Comparison of ENCODE assay signal across 18 mouse cellular contexts in the genomic region with DNA sequence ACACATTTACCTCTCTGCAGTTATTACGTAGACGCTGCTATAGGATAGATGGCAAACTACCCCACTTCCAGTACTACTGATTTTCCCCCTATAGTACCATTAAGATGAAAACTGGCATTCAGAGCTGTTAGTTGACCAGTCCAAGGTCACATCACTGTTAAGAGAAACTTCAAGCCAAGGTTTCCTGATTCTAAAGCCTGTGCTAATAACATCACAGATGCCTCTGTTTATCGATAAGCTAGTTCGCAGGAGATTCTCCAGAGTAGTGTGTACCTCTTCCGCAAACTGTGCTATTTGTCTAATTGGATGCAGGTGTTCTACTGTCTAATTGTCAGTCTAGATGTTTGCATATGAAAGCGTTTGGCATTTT.
DNase-seq lines count a peak whose midpoint lies in the region; ATAC-seq lines count a peak whose summit lies in the region.
"Had no signal": no experiment of that assay in that cellular context is flagged by ENCODE, and none has a peak within 500 bp of the region (broad histone marks: within the 10 kb centered on the region; RNA-seq: fewer than 3 reads in every experiment).

No protein-coding gene starts in this region.

- H3K4me2 ChIP-seq in forebrain, embryonic 14.5 days (ENCODE audit: low read length): peak overlapping the region; percentile 26
- H3K4me2 ChIP-seq in hindbrain, embryonic 15.5 days: peak overlapping the region; percentile 51
- H3K4me2 ChIP-seq in midbrain, embryonic 16.5 days (ENCODE audit: low read length): no peak overlapping the region
- H3K4me2 ChIP-seq: heart, embryonic 11.5 days; lung, embryonic 14.5 days had no signal

- DNase-seq in forebrain, embryonic 10.5 days (ENCODE audit: extremely low spot score, low spot score): no peak
- peak; percentile 45 for DNase-seq in forebrain, embryonic 14.5 days (ENCODE audit: low spot score)
- DNase-seq in gastrocnemius, postnatal 36 days: no peak
- DNase-seq in embryo, embryonic 10 days (ENCODE audit: low spot score): no peak
- no peak for DNase-seq in adrenal gland, postnatal 25 days
- DNase-seq in frontal cortex, postnatal 25 days (ENCODE audit: low spot score in 2 of 2): no peak
- DNase-seq: adrenal gland, adult 2 months; gastrocnemius, postnatal 14 days; heart, postnatal 36 days; kidney, adult 18-20 months; kidney, postnatal 25 days; lung, embryonic 14.5 days; thymus, postnatal 25 days had no signal

- 0 out of 2 replicates have a peak, but pooled peaks have one; percentile 13 for ATAC-seq in forebrain, embryonic 14.5 days
- no peak for ATAC-seq in hindbrain, embryonic 15.5 days (ENCODE audit: low FRiP score, low read depth)
- ATAC-seq in midbrain, embryonic 16.5 days: peak; percentile 24
- ATAC-seq: CD4-positive, CD25-positive, alpha-beta regulatory T cell, adult 4 months had no signal

- intact Hi-C loops in gastrocnemius, postnatal 36 days (cut with DNase I): no loop called here

- no peaks in the 10 kb centered on the region for H3K36me3 ChIP-seq in forebrain, embryonic 10.5 days (replicated peaks)
- H3K36me3 ChIP-seq in forebrain, embryonic 14.5 days (ENCODE audit: control insufficient read depth, insufficient read depth, low read length): no peaks in the 10 kb centered on the region
- no peaks in the 10 kb centered on the region for H3K36me3 ChIP-seq in hindbrain, embryonic 15.5 days
- H3K36me3 ChIP-seq in midbrain, embryonic 16.5 days (ENCODE audit: control insufficient read depth, insufficient read depth, low read length): no peaks in the 10 kb centered on the region

- H3K27ac ChIP-seq in forebrain, embryonic 10.5 days: peak overlapping the region; percentile 80; the same call in 1 of the 2 replicates
- peak overlapping the region; percentile 96 for H3K27ac ChIP-seq in forebrain, embryonic 14.5 days (ENCODE audit: low read depth, low read length)
- H3K27ac ChIP-seq in hindbrain, embryonic 15.5 days (replicated peaks): peak overlapping the region; percentile 95
- H3K27ac ChIP-seq in midbrain, embryonic 16.5 days (ENCODE audit: low read length): peak overlapping the region; percentile 93
- H3K27ac ChIP-seq: stomach, postnatal 0 days had no signal

- H3K27me3 ChIP-seq in forebrain, embryonic 10.5 days (ENCODE audit: poor library complexity, severe bottlenecking): no peaks in the 10 kb centered on the region
- H3K27me3 ChIP-seq in forebrain, embryonic 14.5 days (replicated peaks; ENCODE audit: control insufficient read depth, insufficient read depth, low read length): no peaks in the 10 kb centered on the region
- H3K27me3 ChIP-seq in hindbrain, embryonic 15.5 days: no peaks in the 10 kb centered on the region
- no peaks in the 10 kb centered on the region for H3K27me3 ChIP-seq in midbrain, embryonic 16.5 days (ENCODE audit: control insufficient read depth, insufficient read depth, low read depth, low read length)

- H3K4me3 ChIP-seq in forebrain, embryonic 10.5 days: no peak overlapping the region
- no peak overlapping the region for H3K4me3 ChIP-seq in forebrain, embryonic 14.5 days (ENCODE audit: low read depth, low read length)
- H3K4me3 ChIP-seq in hindbrain, embryonic 15.5 days: no peak overlapping the region
- H3K4me3 ChIP-seq in midbrain, embryonic 16.5 days (ENCODE audit: low read depth, low read length): no peak overlapping the region

- peak overlapping the region; percentile 7; the same call in 1 of the 2 replicates for H3K9ac ChIP-seq in forebrain, embryonic 14.5 days (ENCODE audit: low read length)
- peak overlapping the region; percentile 37; the same call in 1 of the 2 replicates for H3K9ac ChIP-seq in hindbrain, embryonic 15.5 days
- H3K9ac ChIP-seq in midbrain, embryonic 16.5 days (ENCODE audit: low read depth, low read length): no peak overlapping the region; the same call in 1 of the 2 replicates
- H3K9ac ChIP-seq: lung, embryonic 14.5 days had no signal

- WGBS in forebrain, embryonic 10.5 days: 93% methylated on average over 6 of the region's 6 CpGs
- 71% methylated on average over 6 of the region's 6 CpGs for WGBS in forebrain, embryonic 14.5 days
- WGBS in hindbrain, embryonic 15.5 days: 62% methylated on average over 6 of the region's 6 CpGs
- WGBS in midbrain, embryonic 16.5 days: 61% methylated on average over 6 of the region's 6 CpGs

- H3K4me1 ChIP-seq in forebrain, embryonic 10.5 days: peaks cover 8% of the 10 kb centered on the region
- peaks cover 23% of the 10 kb centered on the region for H3K4me1 ChIP-seq in forebrain, embryonic 14.5 days (ENCODE audit: control insufficient read depth, insufficient read depth, low read length)
- H3K4me1 ChIP-seq in hindbrain, embryonic 15.5 days (replicated peaks): peaks cover 28% of the 10 kb centered on the region
- peaks cover 14% of the 10 kb centered on the region for H3K4me1 ChIP-seq in midbrain, embryonic 16.5 days (ENCODE audit: control insufficient read depth, insufficient read depth, low read length)

- no peaks in the 10 kb centered on the region for H3K9me3 ChIP-seq in forebrain, embryonic 10.5 days
- no peaks in the 10 kb centered on the region for H3K9me3 ChIP-seq in forebrain, embryonic 14.5 days (replicated peaks; ENCODE audit: control insufficient read depth, low read length)
- H3K9me3 ChIP-seq in hindbrain, embryonic 15.5 days: no peaks in the 10 kb centered on the region
- no peaks in the 10 kb centered on the region for H3K9me3 ChIP-seq in midbrain, embryonic 16.5 days (replicated peaks; ENCODE audit: control insufficient read depth, low read length, poor library complexity, severe bottlenecking)
